In genomic region chr12:95695834-95696521, GRCm38 (mm10) we compare ENCODE assay signal across 8 mouse cellular contexts. TPM values are rescaled to one million over a fixed set of nuclear protein-coding genes. Genes with fewer than 3 reads are reported as not detected.
DNase-seq lines count a peak whose midpoint lies in the region; ATAC-seq and TF ChIP-seq lines count a peak whose summit lies in the region.

No protein-coding gene starts in this region.

- no peaks in the 10 kb centered on the region for H3K36me3 ChIP-seq in kidney, embryonic 14.5 days (ENCODE audit: control insufficient read depth, insufficient read depth, low read length)
- no peaks in the 10 kb centered on the region for H3K36me3 ChIP-seq in heart, postnatal 0 days (replicated peaks; ENCODE audit: control insufficient read depth, insufficient read depth, low read length)
- no peaks in the 10 kb centered on the region for H3K36me3 ChIP-seq in midbrain, embryonic 10.5 days

- ATAC-seq in kidney, embryonic 14.5 days (ENCODE audit: low FRiP score, low TSS enrichment) = no peak
- ATAC-seq in heart, postnatal 0 days (ENCODE audit: insufficient read depth, low read depth) = no peak

- no peaks in the 10 kb centered on the region for H3K9me3 ChIP-seq in kidney, embryonic 14.5 days (ENCODE audit: control insufficient read depth, low read length)
- no peaks in the 10 kb centered on the region for H3K9me3 ChIP-seq in heart, postnatal 0 days (replicated peaks; ENCODE audit: control insufficient read depth, low read length)
- no peaks in the 10 kb centered on the region for H3K9me3 ChIP-seq in midbrain, embryonic 10.5 days (replicated peaks)

- 0 out of 2 replicates have a peak, but pooled peaks have one; percentile 0 for TF ChIP-seq CTCF in heart, postnatal 0 days (IDR thresholded peaks at IDR 0.05; ENCODE audit: low read depth)

- H3K27me3 ChIP-seq in kidney, embryonic 14.5 days (ENCODE audit: control insufficient read depth, insufficient read depth, low read length) = peaks cover 5% of the 10 kb centered on the region; the same call in 1 of the 2 replicates
- no peaks in the 10 kb centered on the region for H3K27me3 ChIP-seq in heart, postnatal 0 days (ENCODE audit: control insufficient read depth, insufficient read depth, low read length)
- H3K27me3 ChIP-seq in midbrain, embryonic 10.5 days (ENCODE audit: low read depth, poor library complexity, severe bottlenecking) = peaks cover 58% of the 10 kb centered on the region

- peak overlapping the region; percentile 94 for H3K27ac ChIP-seq in kidney, embryonic 14.5 days (ENCODE audit: low read depth, low read length)
- peak overlapping the region; percentile 73 for H3K27ac ChIP-seq in heart, postnatal 0 days (ENCODE audit: low read depth)
- peak overlapping the region; percentile 92 for H3K27ac ChIP-seq in midbrain, embryonic 10.5 days (replicated peaks)

- peaks cover 17% of the 10 kb centered on the region; the same call in 1 of the 2 replicates for H3K4me1 ChIP-seq in kidney, embryonic 14.5 days (ENCODE audit: control insufficient read depth, insufficient read depth, low read length)
- peaks cover 26% of the 10 kb centered on the region for H3K4me1 ChIP-seq in heart, postnatal 0 days (ENCODE audit: control insufficient read depth, insufficient read depth)
- peaks cover 54% of the 10 kb centered on the region for H3K4me1 ChIP-seq in midbrain, embryonic 10.5 days

- peak overlapping the region; percentile 82 for H3K9ac ChIP-seq in kidney, embryonic 14.5 days (ENCODE audit: low read depth, low read length)
- peak overlapping the region; percentile 81 for H3K9ac ChIP-seq in heart, postnatal 0 days (replicated peaks; ENCODE audit: low read depth, low read length)

- TF ChIP-seq EP300 in heart, postnatal 0 days (IDR thresholded peaks at IDR 0.05; ENCODE audit: low read depth) = no peak

- no peak for DNase-seq in kidney, postnatal 10 days
- DNase-seq in adipocyte (ENCODE audit: low spot score) = peak; percentile 9
- DNase-seq in heart, postnatal 0 days (ENCODE audit: low spot score) = no peak
- DNase-seq in midbrain, embryonic 10.5 days (ENCODE audit: low spot score) = no peak
- no peak for DNase-seq in urinary bladder, postnatal 10 days (ENCODE audit: low spot score)
- DNase-seq in layer of hippocampus, adult 11-12 months (ENCODE audit: low spot score) = no peak
- no peak for DNase-seq in thymus, postnatal 4 days

- peak overlapping the region; percentile 88 for H3K4me3 ChIP-seq in kidney, embryonic 14.5 days (ENCODE audit: low read length)
- H3K4me3 ChIP-seq in heart, postnatal 0 days (ENCODE audit: low read depth, low read length) = peak overlapping the region; percentile 65
- H3K4me3 ChIP-seq in midbrain, embryonic 10.5 days = peak overlapping the region; percentile 75

- whole genome bisulfite sequencing in kidney, embryonic 14.5 days = 0% methylated on average over 26 of the region's 28 CpGs
- 1% methylated on average over 28 of the region's 28 CpGs for WGBS in heart, postnatal 0 days
- 1% methylated on average over 24 of the region's 28 CpGs for WGBS in midbrain, embryonic 10.5 days

- H3K4me2 ChIP-seq in kidney, embryonic 14.5 days (replicated peaks; ENCODE audit: low read depth, low read length) = peak overlapping the region; percentile 86
- peak overlapping the region; percentile 94 for H3K4me2 ChIP-seq in heart, postnatal 0 days (ENCODE audit: low read depth, low read length)

RNA-seq across cellular contexts. Expression of gene Flrt2, which starts 4.0 kb away (rescaled TPM):
- 32.2 and 45.3 TPM in 2 replicates for polyA plus RNA-seq in kidney, embryonic 14.5 days (2014; fragmentation: Nextera tagmentation; extraction: Ambion mirVana)
- 20.3 and 22.1 TPM in 2 replicates for total RNA-seq in heart, postnatal 0 days (2014; rRNA removed; ENCODE audit: low replicate concordance)
- 6.3 and 6.9 TPM in 2 replicates for polyA plus RNA-seq in heart, postnatal 0 days (2015; fragmentation: Nextera tagmentation; extraction: Ambion mirVana)
- 29.1 and 30.1 TPM in 2 replicates for polyA plus RNA-seq in midbrain, embryonic 10.5 days (2016; fragmentation: Nextera tagmentation; extraction: Ambion mirVana)
